Mouse (Mus musculus): ENCODE measurements around the gene Camk1d. TPM values are rescaled to one million over a fixed set of nuclear protein-coding genes. Genes with fewer than 3 reads are reported as not detected.

Camk1d gene
- polyA plus RNA-seq, 1 experiment, result 13.2 TPM

DNA sequence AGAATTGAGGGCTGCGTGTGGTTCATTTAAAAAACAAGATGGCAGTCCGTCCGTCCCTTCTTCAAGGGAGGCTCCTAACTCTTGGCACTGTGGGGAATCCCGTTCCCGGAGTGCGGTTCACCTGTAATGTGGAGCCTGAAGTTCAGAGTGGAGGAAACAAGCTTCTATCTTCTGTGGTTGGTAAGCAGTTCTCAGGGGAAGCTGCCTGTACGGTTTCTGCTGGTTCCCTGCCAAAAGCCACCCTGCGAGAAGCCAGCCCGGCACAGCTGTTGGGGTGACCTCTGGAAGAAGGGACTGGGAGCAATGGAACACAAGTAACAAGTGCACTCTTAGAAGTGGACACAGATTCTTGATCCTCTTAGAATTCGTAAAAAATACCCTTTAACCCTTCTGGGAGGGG, 416.2 kb downstream of the Camk1d start:
- 82% methylated on average over 10 of the region's 10 CpGs for WGBS
- H3K27me3 ChIP-seq (ENCODE audit: control insufficient read depth, insufficient read depth, low read length), result no peaks in the 10 kb centered on the region
- H3K4me3 ChIP-seq (ENCODE audit: control insufficient read depth, insufficient read depth, low read length), result no peak overlapping the region
- no peak for DNase-seq
- H3K4me1 ChIP-seq (replicated peaks; ENCODE audit: control insufficient read depth, insufficient read depth, low read length), result no peaks in the 10 kb centered on the region
- TF ChIP-seq POLR2A (IDR thresholded peaks at IDR 0.05; ENCODE audit: control insufficient read depth, extremely low read depth, insufficient read depth, low read length, poor library complexity), result no peak
- no peak for TF ChIP-seq CTCF (IDR thresholded peaks at IDR 0.05; ENCODE audit: borderline replicate concordance, control insufficient read depth, extremely low read depth, insufficient read depth, low read length, poor library complexity)
- peaks cover 22% of the 10 kb centered on the region for H3K36me3 ChIP-seq (ENCODE audit: control insufficient read depth, insufficient read depth, low read length)
- H3K27ac ChIP-seq (ENCODE audit: control insufficient read depth, insufficient read depth, low read length), result no peak overlapping the region

DNA sequence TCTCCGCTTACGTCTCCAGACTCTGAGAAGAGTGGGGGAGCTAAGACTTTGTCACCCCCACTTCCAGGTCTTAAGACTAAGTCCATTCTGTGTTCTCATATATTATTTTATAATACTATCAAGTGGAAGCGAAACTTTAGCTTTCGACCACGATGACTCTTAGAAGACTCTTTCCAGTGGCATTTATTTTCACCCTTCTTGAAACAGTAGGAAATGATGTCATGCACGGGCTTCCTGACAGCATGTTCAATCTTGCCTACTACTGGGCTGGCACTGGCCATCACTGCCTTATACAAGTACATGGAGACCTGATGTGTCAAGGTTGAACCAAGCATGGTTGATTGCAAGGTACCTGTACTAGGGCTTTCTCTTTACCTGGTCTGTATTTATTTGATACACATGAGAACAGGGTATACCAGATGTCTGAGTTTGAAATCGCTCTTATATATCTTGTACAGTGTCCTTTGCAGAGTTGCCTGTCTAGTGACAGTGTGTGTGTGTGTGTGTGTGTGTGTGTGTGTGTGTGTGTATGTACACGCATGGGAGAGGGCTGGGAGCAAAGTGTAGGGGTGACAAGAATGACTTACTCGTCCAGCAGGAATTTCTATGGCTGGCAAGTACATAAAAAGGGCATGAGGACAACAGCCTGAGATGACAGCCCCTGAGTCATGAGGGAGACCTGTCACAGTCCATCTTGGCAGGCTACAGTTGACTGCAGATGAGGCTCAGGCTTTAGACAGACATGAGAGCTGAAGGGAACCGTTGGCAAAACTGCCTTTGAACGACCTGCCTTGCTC, 417.4 kb downstream of the Camk1d start:
- DNase-seq, result no peak
- no peaks in the 10 kb centered on the region for H3K27me3 ChIP-seq (ENCODE audit: control insufficient read depth, insufficient read depth, low read length)
- H3K4me1 ChIP-seq (replicated peaks; ENCODE audit: control insufficient read depth, insufficient read depth, low read length), result no peaks in the 10 kb centered on the region
- TF ChIP-seq CTCF (IDR thresholded peaks at IDR 0.05; ENCODE audit: borderline replicate concordance, control insufficient read depth, extremely low read depth, insufficient read depth, low read length, poor library complexity) (no peak), POLR2A (IDR thresholded peaks at IDR 0.05; ENCODE audit: control insufficient read depth, extremely low read depth, insufficient read depth, low read length, poor library complexity) (no peak)
- H3K27ac ChIP-seq (ENCODE audit: control insufficient read depth, insufficient read depth, low read length), result no peak overlapping the region
- no peak overlapping the region for H3K4me3 ChIP-seq (ENCODE audit: control insufficient read depth, insufficient read depth, low read length)
- H3K36me3 ChIP-seq (ENCODE audit: control insufficient read depth, insufficient read depth, low read length), result peaks cover 22% of the 10 kb centered on the region
- 91% methylated on average over 11 of the region's 11 CpGs for WGBS

DNA sequence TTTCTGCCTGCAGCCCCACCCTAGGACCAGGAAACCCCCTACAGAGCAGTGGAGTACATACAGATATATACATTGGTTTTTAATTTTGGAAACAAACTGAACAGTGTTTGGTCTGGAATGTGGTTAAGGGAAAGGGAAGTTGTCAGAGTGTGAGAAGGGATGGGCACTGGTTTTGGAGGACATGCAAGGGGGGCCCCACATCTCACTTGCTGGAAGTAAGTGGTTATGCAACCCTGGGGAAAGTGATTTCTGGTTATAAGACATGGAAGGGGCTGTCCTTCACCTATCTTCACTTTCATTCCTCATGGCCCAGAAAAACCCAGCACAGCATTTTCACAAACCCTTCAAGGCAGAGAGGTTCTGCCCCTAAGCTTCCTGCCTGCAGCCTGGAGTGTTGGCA, 419.2 kb downstream of the Camk1d start:
- no peak for DNase-seq
- Histone ChIP-seq H3K4me1 (replicated peaks; ENCODE audit: control insufficient read depth, insufficient read depth, low read length) (no peaks in the 10 kb centered on the region), H3K36me3 (ENCODE audit: control insufficient read depth, insufficient read depth, low read length) (peaks cover 9% of the 10 kb centered on the region), H3K27ac (ENCODE audit: control insufficient read depth, insufficient read depth, low read length) (no peak overlapping the region), H3K4me3 (ENCODE audit: control insufficient read depth, insufficient read depth, low read length) (no peak overlapping the region), H3K27me3 (ENCODE audit: control insufficient read depth, insufficient read depth, low read length) (no peaks in the 10 kb centered on the region)
- TF ChIP-seq CTCF (IDR thresholded peaks at IDR 0.05; ENCODE audit: borderline replicate concordance, control insufficient read depth, extremely low read depth, insufficient read depth, low read length, poor library complexity) (no peak), POLR2A (IDR thresholded peaks at IDR 0.05; ENCODE audit: control insufficient read depth, extremely low read depth, insufficient read depth, low read length, poor library complexity) (no peak)

DNA sequence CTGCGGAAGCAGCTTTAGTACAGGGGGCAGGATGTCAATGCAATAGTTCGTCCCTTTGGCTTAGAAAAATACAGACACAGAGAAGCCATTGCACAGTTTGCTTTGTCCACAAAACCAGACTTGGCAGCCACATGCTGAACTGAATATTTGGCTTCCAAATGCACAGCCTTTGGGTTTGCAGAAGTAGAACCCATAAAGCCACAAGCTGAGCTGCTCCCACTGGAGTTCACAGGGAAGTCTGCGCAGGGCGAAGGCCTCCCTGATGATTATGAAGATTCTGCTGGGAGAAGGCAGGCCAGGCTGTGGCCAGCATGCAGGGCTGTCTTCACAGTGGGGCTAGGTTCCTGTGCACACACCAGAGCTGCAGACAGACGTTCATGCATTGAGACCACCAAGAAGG, 419.9 kb downstream of the Camk1d start:
- H3K27ac ChIP-seq (ENCODE audit: control insufficient read depth, insufficient read depth, low read length), result no peak overlapping the region
- peaks cover 9% of the 10 kb centered on the region for H3K36me3 ChIP-seq (ENCODE audit: control insufficient read depth, insufficient read depth, low read length)
- no peaks in the 10 kb centered on the region for H3K4me1 ChIP-seq (replicated peaks; ENCODE audit: control insufficient read depth, insufficient read depth, low read length)
- WGBS, result 86% methylated on average over 5 of the region's 5 CpGs
- H3K4me3 ChIP-seq (ENCODE audit: control insufficient read depth, insufficient read depth, low read length), result no peak overlapping the region
- TF ChIP-seq CTCF (IDR thresholded peaks at IDR 0.05; ENCODE audit: borderline replicate concordance, control insufficient read depth, extremely low read depth, insufficient read depth, low read length, poor library complexity) (no peak), POLR2A (IDR thresholded peaks at IDR 0.05; ENCODE audit: control insufficient read depth, extremely low read depth, insufficient read depth, low read length, poor library complexity) (no peak)
- no peaks in the 10 kb centered on the region for H3K27me3 ChIP-seq (ENCODE audit: control insufficient read depth, insufficient read depth, low read length)
- no peak for DNase-seq

DNA sequence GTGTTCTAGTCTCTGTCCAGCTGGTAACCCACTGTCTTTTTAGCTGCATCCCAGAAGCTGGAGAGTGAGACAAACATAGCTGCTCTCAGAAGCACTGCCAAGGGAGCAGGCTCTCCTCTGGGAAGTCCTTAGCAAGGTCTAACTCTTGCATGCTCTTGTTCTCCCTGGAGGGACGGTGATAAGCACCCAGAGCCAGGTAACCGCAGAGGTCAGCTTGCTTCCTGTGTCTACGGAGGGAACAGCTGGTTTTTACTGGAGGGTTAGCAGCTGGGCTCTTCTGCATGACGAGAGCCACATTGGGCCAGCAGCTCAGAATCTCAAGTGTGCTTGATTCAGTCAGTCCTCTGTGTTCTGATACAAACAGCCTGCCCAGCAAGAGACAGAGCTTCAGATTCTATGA, 425.7 kb downstream of the Camk1d start:
- TF ChIP-seq CTCF (IDR thresholded peaks at IDR 0.05; ENCODE audit: borderline replicate concordance, control insufficient read depth, extremely low read depth, insufficient read depth, low read length, poor library complexity) (no peak), POLR2A (IDR thresholded peaks at IDR 0.05; ENCODE audit: control insufficient read depth, extremely low read depth, insufficient read depth, low read length, poor library complexity) (no peak)
- 64% methylated on average over 4 of the region's 4 CpGs for WGBS
- H3K27me3 ChIP-seq (ENCODE audit: control insufficient read depth, insufficient read depth, low read length), result no peaks in the 10 kb centered on the region
- H3K27ac ChIP-seq (ENCODE audit: control insufficient read depth, insufficient read depth, low read length), result no peak overlapping the region
- no peaks in the 10 kb centered on the region for H3K4me1 ChIP-seq (replicated peaks; ENCODE audit: control insufficient read depth, insufficient read depth, low read length)
- no peak overlapping the region for H3K4me3 ChIP-seq (ENCODE audit: control insufficient read depth, insufficient read depth, low read length)
- H3K36me3 ChIP-seq (ENCODE audit: control insufficient read depth, insufficient read depth, low read length), result no peaks in the 10 kb centered on the region
- DNase-seq, result no peak

DNA sequence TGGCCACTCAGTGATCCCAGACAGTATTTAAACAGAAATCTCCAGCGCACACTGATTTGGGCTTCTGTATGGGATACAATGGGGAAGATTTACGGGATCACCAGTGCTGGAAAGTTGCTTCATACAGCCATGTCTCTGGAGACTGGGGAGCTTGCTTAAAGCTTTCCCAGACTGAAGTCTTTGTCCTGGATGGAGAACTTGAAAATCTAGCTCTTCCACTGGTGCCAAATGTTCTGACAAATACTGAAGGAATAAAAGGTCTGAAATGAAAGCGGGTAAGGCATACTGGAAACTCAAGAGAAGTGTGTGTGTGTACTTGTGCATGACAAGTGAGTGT, 427.3 kb downstream of the Camk1d start:
- TF ChIP-seq CTCF (IDR thresholded peaks at IDR 0.05; ENCODE audit: borderline replicate concordance, control insufficient read depth, extremely low read depth, insufficient read depth, low read length, poor library complexity) (no peak), POLR2A (IDR thresholded peaks at IDR 0.05; ENCODE audit: control insufficient read depth, extremely low read depth, insufficient read depth, low read length, poor library complexity) (no peak)
- no peaks in the 10 kb centered on the region for H3K4me1 ChIP-seq (replicated peaks; ENCODE audit: control insufficient read depth, insufficient read depth, low read length)
- 93% methylated on average over 3 of the region's 3 CpGs for WGBS
- H3K27ac ChIP-seq (ENCODE audit: control insufficient read depth, insufficient read depth, low read length), result no peak overlapping the region
- no peaks in the 10 kb centered on the region for H3K36me3 ChIP-seq (ENCODE audit: control insufficient read depth, insufficient read depth, low read length)
- no peaks in the 10 kb centered on the region for H3K27me3 ChIP-seq (ENCODE audit: control insufficient read depth, insufficient read depth, low read length)
- no peak for DNase-seq
- no peak overlapping the region for H3K4me3 ChIP-seq (ENCODE audit: control insufficient read depth, insufficient read depth, low read length)
